Mouse (Mus musculus): ENCODE results near the gene Hnrnph2.

- TF ChIP-seq CTCF (conservative IDR thresholded peaks at IDR 0.05; ENCODE audit: insufficient read depth, insufficient read length, low read depth, low read length), result no peak
- TF ChIP-seq POLR2A (IDR thresholded peaks at IDR 0.05; ENCODE audit: low read depth, low read length), result no peak
Observed at GRCm38 (mm10) chrX:134620254-134620865, 19.4 kb downstream of the Hnrnph2 start.
